Mouse (Mus musculus) liver, postnatal 0 days (tissue): ENCODE data around the gene Actr3. TPM values are rescaled to one million over a fixed set of nuclear protein-coding genes. Genes with fewer than 3 reads are reported as not detected.

Experiments
- ATAC-seq: fragments of 200-750 bp; cut with Nextera tagmentation; 2 replicates; pipeline ENCODE4 v1.8.0; 2017; ENCODE audit warnings: mild to moderate bottlenecking, moderate library complexity
- DNase-seq: peaks from one replicate; pipeline ENCODE4 v3.0.0-alpha.2; 2016
- H3K27ac ChIP-seq: fragments of 300-500 bp; sonication (generic); 2 replicates; pipeline ENCODE4 v1.5.1; 2014; ENCODE audit warnings: antibody characterized with exemption, moderate library complexity, mild to moderate bottlenecking, low read depth
- H3K27me3 ChIP-seq: fragments of 300-500 bp; sonication (generic); 2 replicates; pipeline ENCODE4 v1.6.1; 2014; ENCODE audit warnings: low read length, control low read depth, mixed read lengths; ENCODE audit not compliant: insufficient read depth
- H3K36me3 ChIP-seq: fragments of 300-500 bp; sonication (generic); replicated peaks from 2 replicates; pipeline ENCODE4 v1.6.1; 2014; ENCODE audit warnings: mild to moderate bottlenecking, control low read depth, low read length, moderate library complexity, mixed read lengths; ENCODE audit not compliant: insufficient read depth
- H3K4me1 ChIP-seq: fragments of 300-500 bp; sonication (generic); 2 replicates; pipeline ENCODE4 v1.6.1; 2014; ENCODE audit warnings: antibody characterized with exemption, mild to moderate bottlenecking, control low read depth; ENCODE audit not compliant: insufficient read depth
- H3K4me2 ChIP-seq: fragments of 300-500 bp; sonication (generic); 2 replicates; pipeline ENCODE4 v1.6.1; 2014; ENCODE audit warnings: low read depth, mild to moderate bottlenecking, low read length, moderate library complexity, mixed read lengths
- H3K4me3 ChIP-seq: fragments of 300-500 bp; sonication (generic); 2 replicates; pipeline ENCODE4 v1.5.1; 2014; ENCODE audit warnings: low read depth, low read length
- H3K9ac ChIP-seq: fragments of 300-500 bp; sonication (generic); replicated peaks from 2 replicates; pipeline ENCODE4 v1.6.1; 2014; ENCODE audit warnings: mild to moderate bottlenecking, moderate library complexity
- H3K9me3 ChIP-seq: fragments of 300-500 bp; sonication (generic); 2 replicates; pipeline ENCODE4 v1.6.1; 2016; ENCODE audit warnings: mild to moderate bottlenecking, control low read depth, low read length, mixed read lengths
- CTCF ChIP-seq: sonication (generic); IDR thresholded peaks from 2 replicates; pipeline ENCODE4 v1.5.1; 2016; ENCODE audit warnings: antibody characterized with exemption, low read depth
- EP300 ChIP-seq: IDR thresholded peaks from 2 replicates; pipeline ENCODE4 v1.6.1; 2016; ENCODE audit warnings: antibody characterized with exemption, low read depth, mild to moderate bottlenecking
- WGBS: fragments of 180-500 bp; shearing (Covaris S2); extraction: QIAGEN DNeasy Blood & Tissue Kit; methylation state at CpG from one replicate; pipeline ENCODE4 v1.1.7; 2014; ENCODE audit not compliant: insufficient replicate concordance; 5-methylcytosine and 5-hydroxymethylcytosine counted together
- polyA plus RNA-seq: library from polyadenylated mRNA; unstranded; fragments of >200 nt; fragmentation: Nextera tagmentation; extraction: Ambion mirVana; gene quantifications from 2 replicates; pipeline ENCODE4 v1.2.1, GENCODE M21; 2015

The Actr3 gene
- polyA plus RNA-seq, 1 experiment from 2014 or later = 129 TPM

GRCm38 (mm10) chr1:125431286-125431685 is 4.2 kb downstream of the Actr3 start:
- Histone ChIP-seq H3K4me2 (peak overlapping the region; percentile 82), H3K36me3 (0 out of 2 replicates have a peak, but pooled peaks cover 3% of the 10 kb centered on the region), H3K27ac (0 out of 2 replicates have a peak overlapping the region, but pooled peaks have one; percentile 6), H3K4me1 (peaks cover 29% of the 10 kb centered on the region), H3K4me3 (0 out of 2 replicates have a peak overlapping the region, but pooled peaks have one; percentile 97), H3K9ac (peak overlapping the region; percentile 16; the same call in 1 of the 2 replicates), H3K9me3 (no peaks in the 10 kb centered on the region), H3K27me3 (no peaks in the 10 kb centered on the region)
- DNase-seq (no peak), ATAC-seq (no peak)
- 39% methylated on average over 4 of the region's 4 CpGs for WGBS
- no peak for TF ChIP-seq CTCF
- no peak for TF ChIP-seq EP300

GRCm38 (mm10) chr1:125430737-125431136 is 4.8 kb downstream of the Actr3 start:
- H3K9me3 ChIP-seq = no peaks in the 10 kb centered on the region
- no peak overlapping the region; the same call in 1 of the 2 replicates for H3K4me3 ChIP-seq
- H3K4me1 ChIP-seq = peaks cover 31% of the 10 kb centered on the region
- ATAC-seq = no peak
- H3K27ac ChIP-seq = no peak overlapping the region
- 23% methylated on average over 7 of the region's 7 CpGs for WGBS
- H3K9ac ChIP-seq = 0 out of 2 replicates have a peak overlapping the region, but pooled peaks have one; percentile 22
- no peak for DNase-seq
- no peaks in the 10 kb centered on the region for H3K27me3 ChIP-seq
- peak overlapping the region; percentile 82 for H3K4me2 ChIP-seq
- H3K36me3 ChIP-seq = 0 out of 2 replicates have a peak, but pooled peaks cover 3% of the 10 kb centered on the region
- TF ChIP-seq EP300 (no peak), CTCF (no peak)

GRCm38 (mm10) chr1:125429984-125430383 is 5.5 kb downstream of the Actr3 start:
- no peaks in the 10 kb centered on the region for H3K27me3 ChIP-seq
- H3K9me3 ChIP-seq = no peaks in the 10 kb centered on the region
- peaks cover 31% of the 10 kb centered on the region for H3K4me1 ChIP-seq
- DNase-seq (no peak), ATAC-seq (no peak)
- 0 out of 2 replicates have a peak, but pooled peaks cover 3% of the 10 kb centered on the region for H3K36me3 ChIP-seq
- peak overlapping the region; percentile 36; the same call in 1 of the 2 replicates for H3K4me2 ChIP-seq
- 52% methylated on average over 4 of the region's 4 CpGs for WGBS
- H3K27ac ChIP-seq = no peak overlapping the region
- H3K4me3 ChIP-seq = no peak overlapping the region
- no peak overlapping the region for H3K9ac ChIP-seq
- TF ChIP-seq CTCF (no peak), EP300 (no peak)

GRCm38 (mm10) chr1:125428315-125428714 is 7.2 kb downstream of the Actr3 start:
- DNase-seq (no peak), ATAC-seq (no peak)
- Histone ChIP-seq H3K36me3 (0 out of 2 replicates have a peak, but pooled peaks cover 3% of the 10 kb centered on the region), H3K27ac (no peak overlapping the region), H3K9me3 (no peaks in the 10 kb centered on the region), H3K9ac (no peak overlapping the region), H3K4me1 (peaks cover 31% of the 10 kb centered on the region), H3K27me3 (no peaks in the 10 kb centered on the region), H3K4me3 (no peak overlapping the region), H3K4me2 (no peak overlapping the region)
- TF ChIP-seq EP300 (no peak), CTCF (no peak)
- WGBS = 39% methylated on average over 2 of the region's 2 CpGs

- Histone ChIP-seq H3K9me3 (no peaks in the 10 kb centered on the region), H3K4me2 (0 out of 2 replicates have a peak overlapping the region, but pooled peaks have one; percentile 30), H3K27me3 (no peaks in the 10 kb centered on the region), H3K36me3 (0 out of 2 replicates have a peak, but pooled peaks cover 3% of the 10 kb centered on the region), H3K27ac (no peak overlapping the region), H3K4me1 (peaks cover 22% of the 10 kb centered on the region), H3K4me3 (no peak overlapping the region), H3K9ac (no peak overlapping the region)
- DNase-seq (no peak), ATAC-seq (no peak)
- TF ChIP-seq EP300 = no peak
- TF ChIP-seq CTCF = no peak
- WGBS = 36% methylated on average over 2 of the region's 2 CpGs
Measured at GRCm38 (mm10) chr1:125426387-125427045, 9.0 kb downstream of the Actr3 start.

- no peak overlapping the region for H3K4me3 ChIP-seq
- H3K4me1 ChIP-seq = peaks cover 4% of the 10 kb centered on the region; the same call in 1 of the 2 replicates
- no peak overlapping the region for H3K9ac ChIP-seq
- DNase-seq = no peak
- 22% methylated on average over 2 of the region's 2 CpGs for whole genome bisulfite sequencing
- no peaks in the 10 kb centered on the region for H3K9me3 ChIP-seq
- H3K27ac ChIP-seq = no peak overlapping the region
- H3K27me3 ChIP-seq = no peaks in the 10 kb centered on the region
- peak; percentile 41; the same call in 1 of the 2 replicates for ATAC-seq
- no peak overlapping the region for H3K4me2 ChIP-seq
- H3K36me3 ChIP-seq = peaks cover 25% of the 10 kb centered on the region
- no peak for TF ChIP-seq CTCF
- TF ChIP-seq EP300 = no peak
Measured at GRCm38 (mm10) chr1:125419906-125420305, 15.6 kb downstream of the Actr3 start.
